Mouse (Mus musculus) MEL (cell line): ENCODE data around the gene S100pbp. TPM values are rescaled to one million over a fixed set of nuclear protein-coding genes. Genes with fewer than 3 reads are reported as not detected.

Experiments used
- DNase-seq: peaks from one replicate; pipeline ENCODE4 v3.0.0; 2011; ENCODE audit warnings: low read depth, low spot score
- H3K27ac ChIP-seq: 2 replicates; pipeline ENCODE4 v1.5.1; 2012; ENCODE audit warnings: low read depth, mild to moderate bottlenecking, control low read depth, low read length, moderate library complexity; ENCODE audit not compliant: control insufficient read depth
- H3K27me3 ChIP-seq, 2 experiments: fragments of 150-350 bp in 1 of 2; sonication (generic) in 1 of 2; 2 replicates each; pipeline ENCODE4 v1.6.1; 2012; ENCODE audit warnings: low read length in 2 of 2, mild to moderate bottlenecking in 2 of 2, improper control_type of control experiment in 1 of 2, moderate library complexity in 1 of 2; ENCODE audit not compliant: insufficient read depth in 2 of 2, control insufficient read depth in 1 of 2
- H3K36me3 ChIP-seq, 2 experiments: 2 replicates each; pipeline ENCODE4 v1.6.1; 2012 to 2014; ENCODE audit warnings: low read length in 2 of 2, improper control_type of control experiment in 1 of 2, inconsistent platforms in 1 of 2, mild to moderate bottlenecking in 1 of 2; ENCODE audit not compliant: insufficient read depth in 2 of 2, control insufficient read depth in 1 of 2
- H3K4me1 ChIP-seq, 2 experiments: fragments of 150-350 bp in 1 of 2; sonication (generic) in 1 of 2; 2 replicates each; pipeline ENCODE4 v1.6.1; 2012; ENCODE audit warnings: low read length in 2 of 2, improper control_type of control experiment in 1 of 2, mild to moderate bottlenecking in 1 of 2; ENCODE audit not compliant: insufficient read depth in 2 of 2, control insufficient read depth in 1 of 2
- H3K4me3 ChIP-seq, 2 experiments: fragments of 150-350 bp in 1 of 2; sonication (generic) in 1 of 2; 2 replicates each; pipeline ENCODE4 v1.5.1; 2012; ENCODE audit warnings: low read depth in 2 of 2, low read length in 2 of 2, mild to moderate bottlenecking in 2 of 2, moderate library complexity in 2 of 2, control low read depth in 1 of 2, improper control_type of control experiment in 1 of 2; ENCODE audit not compliant: control insufficient read depth in 1 of 2, insufficient read depth in 1 of 2
- H3K79me2 ChIP-seq: 2 replicates; pipeline ENCODE4 v1.6.1; 2012; ENCODE audit warnings: mild to moderate bottlenecking, low read length, moderate library complexity; ENCODE audit not compliant: control insufficient read depth, poor library complexity, insufficient read depth
- H3K9ac ChIP-seq: 2 replicates; pipeline ENCODE4 v1.6.1; 2012; ENCODE audit warnings: low read depth, mild to moderate bottlenecking, control low read depth, low read length, moderate library complexity; ENCODE audit not compliant: control insufficient read depth, poor library complexity, severe bottlenecking
- H3K9me3 ChIP-seq: fragments of 150-350 bp; sonication (generic); replicated peaks from 2 replicates; pipeline ENCODE4 v1.6.1; 2012; ENCODE audit warnings: mild to moderate bottlenecking, low read length, improper control_type of control experiment, moderate library complexity; ENCODE audit not compliant: insufficient read depth
- CHD1 ChIP-seq: IDR thresholded peaks from 2 replicates; pipeline ENCODE4 v1.6.1; 2012; ENCODE audit warnings: low read depth, mild to moderate bottlenecking, inconsistent platforms, low read length, improper control_type of control experiment
- CHD2 ChIP-seq: IDR thresholded peaks from 2 replicates; pipeline ENCODE4 v1.6.1; 2011; ENCODE audit warnings: low read length, improper control_type of control experiment
- CTCF ChIP-seq, 3 experiments: IDR thresholded peaks in 2 of 3; conservative IDR thresholded peaks in 1 of 3; 2 replicates each; pipeline ENCODE4 v1.5.1; 2011 to 2012; ENCODE audit warnings: low read length in 3 of 3, low read depth in 2 of 3, mild to moderate bottlenecking in 2 of 3, improper control_type of control experiment in 1 of 3, inconsistent platforms in 1 of 3, mixed read lengths in 1 of 3, moderate library complexity in 1 of 3; ENCODE audit not compliant: control insufficient read depth in 1 of 3, insufficient read depth in 1 of 3, poor library complexity in 1 of 3, severe bottlenecking in 1 of 3
- ELF1 ChIP-seq: IDR thresholded peaks from 2 replicates; pipeline ENCODE4 v1.6.1; 2014; ENCODE audit warnings: low read depth, mild to moderate bottlenecking, inconsistent platforms, low read length, improper control_type of control experiment, moderate library complexity
- ETS1 ChIP-seq: IDR thresholded peaks from 2 replicates; pipeline ENCODE4 v1.6.1; 2012; ENCODE audit warnings: low read depth, mild to moderate bottlenecking, inconsistent platforms, low read length, improper control_type of control experiment, moderate library complexity
- GABPA ChIP-seq: IDR thresholded peaks from 2 replicates; pipeline ENCODE4 v1.6.1; 2012; ENCODE audit warnings: low read depth, mild to moderate bottlenecking, inconsistent platforms, low read length, improper control_type of control experiment, moderate library complexity
- GATA1 ChIP-seq: IDR thresholded peaks from 2 replicates; pipeline ENCODE4 v1.6.1; 2011; ENCODE audit warnings: low read depth, low read length, improper control_type of control experiment
- HCFC1 ChIP-seq: IDR thresholded peaks from 2 replicates; pipeline ENCODE4 v1.6.1; 2012; ENCODE audit warnings: low read depth, mild to moderate bottlenecking, inconsistent platforms, low read length, improper control_type of control experiment, moderate library complexity
- JUND ChIP-seq: IDR thresholded peaks from 2 replicates; pipeline ENCODE4 v1.6.1; 2011; ENCODE audit warnings: low read depth, mild to moderate bottlenecking, improper control_type of control experiment, low read length
- KAT2A ChIP-seq: conservative IDR thresholded peaks from 2 replicates; pipeline ENCODE4 v1.6.1; 2012; ENCODE audit warnings: low read depth, low read length, improper control_type of control experiment, inconsistent platforms
- MAFK ChIP-seq: IDR thresholded peaks from 2 replicates; pipeline ENCODE4 v1.6.1; 2011; ENCODE audit warnings: low read depth, mild to moderate bottlenecking, low read length, improper control_type of control experiment, borderline replicate concordance
- MAX ChIP-seq: IDR thresholded peaks from 2 replicates; pipeline ENCODE4 v1.6.1; 2011; ENCODE audit warnings: low read length, improper control_type of control experiment
- MAZ ChIP-seq: IDR thresholded peaks from 2 replicates; pipeline ENCODE4 v1.6.1; 2012; ENCODE audit warnings: low read depth, mild to moderate bottlenecking, inconsistent platforms, low read length, improper control_type of control experiment
- MEF2A ChIP-seq: IDR thresholded peaks from 2 replicates; pipeline ENCODE4 v1.6.1; 2014; ENCODE audit warnings: low read depth, mild to moderate bottlenecking, inconsistent platforms, low read length, improper control_type of control experiment; ENCODE audit not compliant: poor library complexity, insufficient replicate concordance, severe bottlenecking; ENCODE audit errors: extremely low read depth
- MXI1 ChIP-seq: IDR thresholded peaks from 2 replicates; pipeline ENCODE4 v1.6.1; 2011; ENCODE audit warnings: mild to moderate bottlenecking, low read depth, low read length, improper control_type of control experiment
- NELFE ChIP-seq: IDR thresholded peaks from 2 replicates; pipeline ENCODE4 v1.6.1; 2011; ENCODE audit warnings: low read depth, low read length, improper control_type of control experiment
- POLR2A ChIP-seq, 2 experiments: IDR thresholded peaks; 2 replicates each; pipeline ENCODE4 v1.6.1; 2011 to 2012; ENCODE audit warnings: low read length in 2 of 2, mild to moderate bottlenecking in 2 of 2, control low read depth in 1 of 2, improper control_type of control experiment in 1 of 2, low read depth in 1 of 2, moderate library complexity in 1 of 2; ENCODE audit not compliant: control insufficient read depth in 1 of 2, insufficient read depth in 1 of 2, poor library complexity in 1 of 2
- POLR2AphosphoS2 ChIP-seq: IDR thresholded peaks from 2 replicates; pipeline ENCODE4 v1.6.1; 2011; ENCODE audit warnings: low read length, improper control_type of control experiment
- POLR2AphosphoS5 ChIP-seq: IDR thresholded peaks from 2 replicates; pipeline ENCODE4 v1.6.1; 2012; ENCODE audit warnings: low read depth, borderline replicate concordance, mild to moderate bottlenecking, inconsistent platforms, low read length, moderate library complexity, mixed read lengths
- RAD21 ChIP-seq: IDR thresholded peaks from 2 replicates; pipeline ENCODE4 v1.6.1; 2011; ENCODE audit warnings: mild to moderate bottlenecking, low read depth, low read length, improper control_type of control experiment
- RCOR1 ChIP-seq: IDR thresholded peaks from 2 replicates; pipeline ENCODE4 v1.6.1; 2012; ENCODE audit warnings: low read depth, mild to moderate bottlenecking, inconsistent platforms, low read length, improper control_type of control experiment
- SIN3A ChIP-seq: IDR thresholded peaks from 2 replicates; pipeline ENCODE4 v1.6.1; 2012; ENCODE audit warnings: low read length, improper control_type of control experiment, inconsistent platforms
- SMC3 ChIP-seq: IDR thresholded peaks from 2 replicates; pipeline ENCODE4 v1.6.1; 2011; ENCODE audit warnings: low read depth, low read length, improper control_type of control experiment
- TBP ChIP-seq: IDR thresholded peaks from 2 replicates; pipeline ENCODE4 v1.8.0; 2011; ENCODE audit warnings: low read depth, low read length, improper control_type of control experiment
- TCF12 ChIP-seq: IDR thresholded peaks from 2 replicates; pipeline ENCODE4 v1.6.1; 2014; ENCODE audit warnings: low read depth, mild to moderate bottlenecking, inconsistent platforms, low read length, improper control_type of control experiment, moderate library complexity
- UBTF ChIP-seq: IDR thresholded peaks from 2 replicates; pipeline ENCODE4 v1.6.1; 2012; ENCODE audit warnings: low read depth, mild to moderate bottlenecking, inconsistent platforms, low read length, improper control_type of control experiment, moderate library complexity, borderline replicate concordance; ENCODE audit not compliant: insufficient read depth
- ZC3H11A ChIP-seq: IDR thresholded peaks from 2 replicates; pipeline ENCODE4 v1.6.1; 2012; ENCODE audit warnings: low read depth, mild to moderate bottlenecking, inconsistent platforms, low read length, improper control_type of control experiment
- ZKSCAN1 ChIP-seq: IDR thresholded peaks from 2 replicates; pipeline ENCODE4 v1.6.1; 2012; ENCODE audit warnings: low read depth, mild to moderate bottlenecking, inconsistent platforms, low read length, improper control_type of control experiment, moderate library complexity
- ZNF384 ChIP-seq: IDR thresholded peaks from 2 replicates; pipeline ENCODE4 v1.6.1; 2012; ENCODE audit warnings: low read depth, mild to moderate bottlenecking, inconsistent platforms, low read length, improper control_type of control experiment
- polyA plus RNA-seq, 2 experiments: library from polyadenylated mRNA; stranded (reverse) in 1 of 2; unstranded in 1 of 2; fragments of >175 nt in 1 of 2; fragments of >200 nt in 1 of 2; gene quantifications; 2 replicates each; pipeline versions ENCODE4 v1.2.1 to v1.2.4; 2012; ENCODE audit warnings: low replicate concordance in 2 of 2, low read depth in 1 of 2; ENCODE audit not compliant: insufficient read length in 2 of 2, insufficient read depth in 1 of 2, missing spikeins in 1 of 2
- total RNA-seq: library from RNA; depleted of rRNA; stranded (reverse); fragments of 300-350 nt; gene quantifications from 2 replicates; pipeline ENCODE4 v1.2.3, GENCODE M21; 2012

Gene S100pbp
- total and polyA plus RNA-seq, 3 experiments: 11.6 to 28.3 TPM; not detected in 1

DNA sequence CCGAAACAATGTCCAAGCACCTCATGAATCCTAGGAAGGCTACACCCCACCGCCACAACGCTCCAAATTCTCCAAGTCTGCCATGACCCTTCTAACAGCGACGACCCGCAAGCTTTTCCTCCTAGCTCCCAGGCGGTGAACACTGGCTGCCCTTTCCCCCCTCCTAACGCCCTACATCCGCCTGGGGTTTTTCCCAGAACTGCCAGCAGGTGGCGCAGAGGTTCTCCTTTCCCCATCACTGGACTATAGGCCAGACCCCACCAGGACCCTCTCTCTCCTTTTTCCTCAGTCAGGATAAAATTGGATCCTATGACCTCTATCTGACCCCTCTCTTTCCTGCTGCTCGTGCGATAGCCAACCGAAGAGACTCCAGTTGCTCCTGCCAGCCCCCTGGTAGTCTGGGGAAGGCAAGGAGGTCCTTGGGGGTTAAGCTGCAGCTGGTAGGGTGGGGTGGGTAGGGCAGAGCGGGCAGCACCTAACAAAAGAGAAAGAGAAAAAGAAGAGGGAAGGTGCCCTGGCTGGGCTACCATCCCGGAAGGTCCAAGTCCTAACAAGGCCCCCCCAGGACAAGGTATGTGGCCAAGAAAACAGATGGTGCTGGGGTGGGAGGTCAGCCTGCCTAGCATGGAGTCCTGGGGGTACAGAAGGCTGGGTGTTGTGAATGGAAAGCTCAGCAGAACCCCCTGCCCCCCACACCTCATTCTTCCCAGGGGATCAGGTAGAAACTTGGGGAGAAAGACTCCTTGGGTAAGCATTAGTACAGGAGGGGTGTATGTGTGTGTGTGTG, 54.5 kb downstream of the S100pbp start:
- H3K4me1 ChIP-seq: peaks cover 18 to 32% of the 10 kb centered on the region in 2 experiments

DNA sequence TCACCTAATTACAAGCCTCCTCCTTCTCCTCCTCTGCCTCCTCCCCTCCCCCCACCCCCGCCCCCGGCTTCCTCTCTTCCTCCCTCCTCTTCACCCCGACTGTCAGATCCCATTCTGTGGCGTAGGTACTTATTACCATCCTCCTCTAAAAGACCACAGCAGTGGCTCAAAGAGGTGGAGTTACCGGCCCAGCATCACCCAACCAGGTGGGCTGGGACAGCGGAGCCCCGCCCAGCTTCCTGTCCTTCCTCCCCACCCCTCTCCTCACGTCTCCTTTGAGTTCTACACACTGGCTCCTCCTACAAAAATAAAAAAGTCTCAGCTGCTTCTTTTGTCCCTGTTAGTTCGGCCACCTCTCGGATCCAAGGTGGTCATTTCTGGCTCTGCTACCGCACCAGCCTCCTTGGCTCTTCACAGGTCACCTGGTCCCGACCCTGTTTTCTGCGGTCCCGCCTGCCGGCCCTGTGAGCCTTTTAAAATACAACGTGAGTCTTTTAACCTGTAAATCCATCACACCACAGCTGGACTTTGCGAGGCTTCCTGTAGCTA, 58.7 kb downstream of the S100pbp start:
- Histone ChIP-seq H3K36me3 (peaks cover 0 to 4% of the 10 kb centered on the region in 2 experiments; a peak in 2 of 4 replicates), H3K27me3 (no peaks in the 10 kb centered on the region), H3K4me3 (peak overlapping the region; percentile 47 to 52; a peak in 3 of 4 replicates), H3K4me1 (peaks cover 6 to 10% of the 10 kb centered on the region in 2 experiments; a peak in 3 of 4 replicates), H3K9me3 (no peaks in the 10 kb centered on the region), H3K27ac (peak overlapping the region; percentile 66; the same call in 1 of the 2 replicates), H3K9ac (peak overlapping the region; percentile 35), H3K79me2 (peaks cover 1% of the 10 kb centered on the region; the same call in 1 of the 2 replicates)
- TF ChIP-seq ELF1 (peak; percentile 45; the same call in 1 of the 2 replicates), MAX (no peak), SIN3A (0 out of 2 replicates have a peak, but pooled peaks have one; percentile 5), NELFE (no peak), ZNF384 (0 out of 2 replicates have a peak, but pooled peaks have one; percentile 27), TCF12 (0 out of 2 replicates have a peak, but pooled peaks have one; percentile 17)
- peak; percentile 93 for DNase-seq

More for the DNA sequence above, 54.5 kb downstream of the S100pbp start:
- Histone ChIP-seq H3K79me2 (peaks cover 3% of the 10 kb centered on the region; the same call in 1 of the 2 replicates), H3K4me3 (peak overlapping the region; percentile 61 to 62), H3K27ac (0 out of 2 replicates have a peak overlapping the region, but pooled peaks have one; percentile 3), H3K9me3 (no peaks in the 10 kb centered on the region), H3K27me3 (no peaks in the 10 kb centered on the region), H3K9ac (peak overlapping the region; percentile 78), H3K36me3 (peaks cover 0 to 25% of the 10 kb centered on the region in 2 experiments; a peak in 2 of 4 replicates)
- peak; percentile 80 for DNase-seq
- TF ChIP-seq KAT2A (no peak), ZNF384 (no peak), ELF1 (no peak), RAD21 (peak; percentile 61), ZC3H11A (peak; percentile 52), POLR2AphosphoS2 (no peak), POLR2A (IDR thresholded peaks at IDR 0.05; ENCODE audit: control insufficient read depth in 1 of 2, insufficient read depth in 1 of 2, low read depth in 1 of 2, low read length in 2 of 2, poor library complexity in 1 of 2) (peak; percentile 24 to 42; a peak in 1 of 4 replicates), CHD1 (no peak), MAZ (0 out of 2 replicates have a peak, but pooled peaks have one; percentile 29), HCFC1 (no peak), MAFK (no peak), GABPA (no peak), MXI1 (no peak), ETS1 (no peak), TBP (0 out of 2 replicates have a peak, but pooled peaks have one; percentile 39), TCF12 (no peak), MEF2A (no peak), RCOR1 (no peak), CTCF (IDR thresholded peaks at IDR 0.05 in 2 of 3, conservative IDR thresholded peaks at IDR 0.05 in 1 of 3; ENCODE audit: control insufficient read depth in 1 of 3, insufficient read depth in 1 of 3, low read depth in 2 of 3, low read length in 3 of 3, poor library complexity in 1 of 3, severe bottlenecking in 1 of 3) (peak; percentile 78 to 93 (median 87)), SMC3 (peak; percentile 90), JUND (no peak), CHD2 (no peak), POLR2AphosphoS5 (no peak), GATA1 (no peak), ZKSCAN1 (no peak), UBTF (no peak)
